Mouse (Mus musculus) lung, embryonic 16.5 days (tissue): Measurements from ENCODE around the gene Slc51a. TPM values are rescaled to one million over a fixed set of nuclear protein-coding genes. Genes with fewer than 3 reads are reported as not detected.
"Not testable (repeated sequence)": the region's sequence is repeated elsewhere in the genome, so short reads cannot be mapped to it uniquely, and the experiment has no call there.

Experiments
- ATAC-seq: fragments of 200-750 bp; cut with Nextera tagmentation; 2 replicates; pipeline ENCODE4 v1.8.0; 2017; ENCODE audit warnings: low read depth, mild to moderate bottlenecking, moderate library complexity
- H3K27ac ChIP-seq: fragments of 300-500 bp; sonication (generic); 2 replicates; pipeline ENCODE4 v1.5.1; 2014; ENCODE audit warnings: mild to moderate bottlenecking, control low read depth, low read length
- H3K27me3 ChIP-seq: fragments of 300-500 bp; sonication (generic); 2 replicates; pipeline ENCODE4 v1.6.1; 2014; ENCODE audit warnings: low read depth, low read length, mixed read lengths; ENCODE audit not compliant: control insufficient read depth, insufficient read depth
- H3K36me3 ChIP-seq: fragments of 300-500 bp; sonication (generic); 2 replicates; pipeline ENCODE4 v1.6.1; 2014; ENCODE audit warnings: low read length; ENCODE audit not compliant: control insufficient read depth, insufficient read depth
- H3K4me1 ChIP-seq: fragments of 300-500 bp; sonication (generic); replicated peaks from 2 replicates; pipeline ENCODE4 v1.6.1; 2014; ENCODE audit warnings: low read length, mixed read lengths; ENCODE audit not compliant: control insufficient read depth, insufficient read depth
- H3K4me2 ChIP-seq: fragments of 300-500 bp; sonication (generic); 2 replicates; pipeline ENCODE4 v1.6.1; 2014; ENCODE audit warnings: low read depth, low read length, control low read depth
- H3K4me3 ChIP-seq: fragments of 300-500 bp; sonication (generic); 2 replicates; pipeline ENCODE4 v1.5.1; 2014; ENCODE audit warnings: mild to moderate bottlenecking, low read length, control low read depth
- H3K9ac ChIP-seq: fragments of 300-500 bp; sonication (generic); 2 replicates; pipeline ENCODE4 v1.6.1; 2014; ENCODE audit warnings: low read length, control low read depth
- H3K9me3 ChIP-seq: fragments of 300-500 bp; sonication (generic); 2 replicates; pipeline ENCODE4 v1.6.1; 2016; ENCODE audit warnings: low read length; ENCODE audit not compliant: control insufficient read depth
- WGBS: fragments of 180-500 bp; shearing (Covaris S2); extraction: QIAGEN DNeasy Blood & Tissue Kit; methylation state at CpG from one replicate; pipeline ENCODE4 v1.1.7; 2014; 5-methylcytosine and 5-hydroxymethylcytosine counted together
- polyA plus RNA-seq: library from polyadenylated mRNA; unstranded; fragments of >200 nt; fragmentation: Nextera tagmentation; extraction: Ambion mirVana; gene quantifications from 2 replicates; pipeline ENCODE4 v1.2.1, GENCODE M21; 2015

Gene Slc51a
- polyA plus RNA-seq, 1 experiment from 2014 or later = 0.28 TPM

DNA sequence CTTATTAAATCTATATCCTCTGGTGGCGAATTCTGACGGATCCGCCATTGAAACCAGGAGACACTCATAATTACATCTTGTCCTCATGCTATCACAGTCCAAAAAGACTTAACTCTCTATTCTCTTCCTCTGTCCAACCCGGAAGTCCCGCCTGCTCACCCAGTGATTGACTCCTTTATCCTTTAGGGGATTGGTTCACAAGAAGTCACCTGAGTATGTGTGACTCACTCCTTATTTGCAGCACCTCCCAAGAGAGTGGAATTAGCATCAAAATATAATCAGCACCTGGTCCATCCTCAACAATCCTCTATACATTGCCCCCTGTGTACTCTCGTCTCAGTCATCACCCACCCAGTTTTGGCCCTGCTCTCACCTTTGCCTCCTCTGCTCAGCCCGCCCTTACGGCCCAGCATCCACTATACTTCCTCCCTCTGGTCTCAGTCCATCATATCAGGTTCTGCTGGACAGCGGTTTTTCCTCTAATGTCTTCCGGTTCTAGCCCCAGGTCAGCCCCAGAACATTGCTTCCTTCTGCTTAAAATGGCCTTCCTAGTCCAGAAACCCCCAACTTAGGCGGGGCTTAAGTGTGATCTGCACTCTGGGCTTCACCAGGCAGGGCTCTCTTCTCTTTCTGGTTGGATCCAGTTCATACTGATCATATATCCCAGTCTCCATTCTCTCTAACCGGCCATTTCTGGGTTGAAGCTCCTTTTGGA is 15.1 kb upstream of the Slc51a start:
- Histone ChIP-seq H3K9me3 (no peaks in the 10 kb centered on the region), H3K4me3 (no peak overlapping the region), H3K36me3 (no peaks in the 10 kb centered on the region), H3K4me1 (no peaks in the 10 kb centered on the region; the same call in 1 of the 2 replicates), H3K9ac (no peak overlapping the region), H3K27ac (no peak overlapping the region), H3K27me3 (no peaks in the 10 kb centered on the region), H3K4me2 (no peak overlapping the region)
- no peak for ATAC-seq
- WGBS = 80% methylated on average over 12 of the region's 12 CpGs

DNA sequence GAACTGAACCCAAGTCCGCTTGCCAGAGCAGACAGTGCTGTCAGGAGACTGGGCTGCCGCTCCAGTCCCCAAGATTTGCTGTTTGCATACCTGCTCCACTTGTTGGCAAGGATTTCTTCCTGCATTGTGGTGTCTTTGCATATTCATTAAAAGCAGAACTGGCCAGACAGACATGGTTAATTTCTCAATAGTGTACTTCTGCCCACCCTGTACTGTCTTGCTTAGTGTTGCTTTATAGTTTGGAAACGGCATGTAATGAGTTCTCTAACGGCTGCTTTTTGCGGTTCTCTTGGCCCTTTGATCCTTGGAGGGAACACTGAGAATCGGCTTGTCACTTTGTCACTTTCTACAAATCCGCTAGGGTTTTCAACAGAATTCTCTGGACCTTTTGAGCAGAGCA is 13.8 kb upstream of the Slc51a start:
- WGBS = 63% methylated on average over 7 of the region's 7 CpGs
- H3K4me1 ChIP-seq = no peaks in the 10 kb centered on the region; the same call in 1 of the 2 replicates
- H3K27me3 ChIP-seq = no peaks in the 10 kb centered on the region

GRCm38 (mm10) chr16:32499430-32500037 is 11.9 kb upstream of the Slc51a start:
- no peaks in the 10 kb centered on the region for H3K9me3 ChIP-seq
- ATAC-seq = peak; percentile 91
- 8% methylated on average over 22 of the region's 22 CpGs for WGBS
- peak overlapping the region; percentile 46 for H3K4me3 ChIP-seq
- no peaks in the 10 kb centered on the region; the same call in 1 of the 2 replicates for H3K4me1 ChIP-seq
- H3K36me3 ChIP-seq = no peaks in the 10 kb centered on the region
- no peaks in the 10 kb centered on the region for H3K27me3 ChIP-seq
- peak overlapping the region; percentile 76 for H3K4me2 ChIP-seq
- peak overlapping the region; percentile 56 for H3K9ac ChIP-seq
- H3K27ac ChIP-seq = no peak overlapping the region

More for the DNA sequence above, 13.8 kb upstream of the Slc51a start:
- Histone ChIP-seq H3K9ac (no peak overlapping the region), H3K27ac (no peak overlapping the region), H3K4me3 (no peak overlapping the region), H3K9me3 (no peaks in the 10 kb centered on the region), H3K36me3 (no peaks in the 10 kb centered on the region), H3K4me2 (no peak overlapping the region)
- no peak for ATAC-seq

- no peaks in the 10 kb centered on the region; the same call in 1 of the 2 replicates for H3K4me1 ChIP-seq
- no peaks in the 10 kb centered on the region for H3K27me3 ChIP-seq
- no peak overlapping the region for H3K9ac ChIP-seq
- H3K9me3 ChIP-seq = no peaks in the 10 kb centered on the region
- H3K4me2 ChIP-seq = peak overlapping the region; percentile 76
- H3K4me3 ChIP-seq = no peak overlapping the region
- H3K27ac ChIP-seq = no peak overlapping the region
- no peaks in the 10 kb centered on the region for H3K36me3 ChIP-seq
- ATAC-seq = no peak
- 56% methylated on average over 13 of the region's 13 CpGs for whole genome bisulfite sequencing
Observed at GRCm38 (mm10) chr16:32498996-32499395, 11.3 kb upstream of the Slc51a start.

GRCm38 (mm10) chr16:32495965-32496364 is 8.3 kb upstream of the Slc51a start, which contains the start of gene Zdhhc19:
Gene Zdhhc19, plus strand, starts transcription at chr16:32496265.
- no peak for ATAC-seq
- Histone ChIP-seq H3K9me3 (no peaks in the 10 kb centered on the region), H3K27me3 (no peaks in the 10 kb centered on the region), H3K27ac (no peak within 1 kb of the TSS), H3K4me1 (no peaks in the 10 kb centered on the region; the same call in 1 of the 2 replicates), H3K36me3 (no peaks in the 10 kb centered on the region), H3K4me3 (no peak within 1 kb of the TSS), H3K4me2 (no peak within 1 kb of the TSS), H3K9ac (no peak within 1 kb of the TSS)
- WGBS = 50% methylated on average over 3 of the region's 3 CpGs

- H3K36me3 ChIP-seq, H3K4me1 ChIP-seq, ATAC-seq, H3K9ac ChIP-seq, H3K27ac ChIP-seq, H3K4me3 ChIP-seq, H3K27me3 ChIP-seq, H3K9me3 ChIP-seq, H3K4me2 ChIP-seq: not testable (repeated sequence)
- 58% methylated on average over 6 of the region's 6 CpGs for WGBS
Observed at GRCm38 (mm10) chr16:32494371-32494770, 6.7 kb upstream of the Slc51a start.

DNA sequence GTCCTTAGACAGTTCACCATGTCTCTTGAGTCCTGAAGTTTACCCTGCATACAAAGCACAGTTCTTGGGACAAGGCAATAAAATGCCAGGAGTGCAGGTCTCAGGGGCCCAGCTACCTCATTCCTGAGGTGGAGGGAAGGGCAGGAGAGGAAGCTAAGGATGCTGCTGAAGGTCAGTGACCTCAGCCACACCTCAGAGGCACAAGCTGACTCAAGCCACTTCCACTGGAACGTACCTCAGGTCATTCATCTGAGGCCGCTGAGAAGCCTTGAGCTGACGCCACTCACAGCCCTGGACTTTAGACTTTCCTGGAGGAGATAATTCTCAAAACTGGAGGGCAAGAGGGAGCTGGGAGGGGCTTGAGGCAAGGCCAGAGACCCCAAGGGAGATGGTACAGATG is 1.3 kb upstream of the Slc51a start:
- WGBS = 82% methylated on average over 3 of the region's 3 CpGs
- Histone ChIP-seq H3K4me3 (no peak overlapping the region), H3K9me3 (no peaks in the 10 kb centered on the region), H3K36me3 (no peaks in the 10 kb centered on the region), H3K4me2 (no peak overlapping the region), H3K9ac (no peak overlapping the region), H3K27ac (no peak overlapping the region), H3K4me1 (peaks cover 5% of the 10 kb centered on the region), H3K27me3 (no peaks in the 10 kb centered on the region)
- ATAC-seq = no peak

DNA sequence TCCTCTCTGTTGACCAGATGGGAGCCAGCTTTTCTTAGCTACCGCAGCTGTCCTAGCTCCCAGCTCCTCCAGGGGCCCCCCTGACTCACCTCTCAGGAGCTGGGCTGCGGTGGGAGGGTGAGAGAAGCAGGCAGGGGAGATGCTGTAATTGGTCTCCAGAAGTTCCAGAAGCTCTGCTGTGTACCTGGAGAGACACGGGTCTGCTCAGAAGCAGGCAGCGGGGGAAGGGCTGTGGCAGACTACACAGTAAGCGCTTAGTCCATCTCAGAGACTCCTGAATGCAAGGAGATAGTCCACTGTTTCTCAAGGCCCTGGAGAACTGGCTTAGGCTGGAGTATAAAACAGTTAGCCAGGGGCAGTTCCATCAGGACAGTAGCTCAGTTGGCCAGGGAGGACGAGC is 1.6 kb downstream of the Slc51a start:
- ATAC-seq = no peak
- Histone ChIP-seq H3K9ac (no peak overlapping the region), H3K36me3 (no peaks in the 10 kb centered on the region), H3K27ac (no peak overlapping the region), H3K27me3 (no peaks in the 10 kb centered on the region), H3K4me3 (no peak overlapping the region), H3K4me1 (peaks cover 5% of the 10 kb centered on the region), H3K4me2 (no peak overlapping the region), H3K9me3 (no peaks in the 10 kb centered on the region)
- WGBS = 72% methylated on average over 6 of the region's 6 CpGs

DNA sequence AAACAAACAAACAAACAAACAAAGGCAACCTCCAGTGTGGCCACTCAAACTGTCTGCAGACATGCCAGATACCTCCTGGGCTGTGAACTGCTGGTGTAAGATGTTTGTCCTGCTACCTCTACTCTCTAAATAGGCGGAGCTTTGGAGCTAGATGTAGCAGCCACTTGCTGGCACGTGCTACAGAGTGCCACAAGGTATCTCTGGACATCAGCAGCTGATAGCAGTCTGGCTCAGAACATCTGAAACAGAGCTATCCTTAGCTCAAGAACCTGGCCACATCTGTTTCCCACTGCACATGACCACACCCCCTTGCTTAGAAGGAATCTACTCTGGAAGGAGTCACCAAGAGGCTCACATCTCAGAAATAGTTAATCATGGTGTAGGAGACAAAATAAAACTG is 2.5 kb downstream of the Slc51a start:
- Histone ChIP-seq H3K27me3 (no peaks in the 10 kb centered on the region), H3K4me3 (no peak overlapping the region), H3K4me2 (no peak overlapping the region), H3K9me3 (no peaks in the 10 kb centered on the region), H3K36me3 (no peaks in the 10 kb centered on the region), H3K9ac (no peak overlapping the region), H3K27ac (no peak overlapping the region), H3K4me1 (peaks cover 5% of the 10 kb centered on the region)
- ATAC-seq = no peak
- 53% methylated on average over 2 of the region's 2 CpGs for WGBS
